Mouse (Mus musculus): ENCODE results near the gene Plekhg2.

DNA sequence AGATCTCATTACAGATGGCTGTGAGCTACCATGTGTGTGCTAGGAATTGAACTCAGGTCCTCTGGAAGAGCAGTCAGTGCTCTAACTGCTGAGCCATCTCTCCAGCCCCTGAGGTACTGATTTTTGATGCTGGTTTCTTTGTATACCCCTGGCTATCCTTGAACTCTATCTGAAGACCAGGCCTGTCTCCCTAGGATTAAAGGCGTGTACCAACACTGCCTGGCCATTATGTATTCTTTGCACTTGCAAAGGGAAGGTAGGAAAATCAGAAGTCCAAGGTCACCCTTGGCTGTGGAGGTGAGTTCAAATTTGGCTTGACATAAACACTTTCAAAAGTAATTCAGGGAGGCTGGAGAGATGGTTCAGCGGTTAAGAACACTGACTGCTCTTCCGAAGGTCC, 17.8 kb downstream of the Plekhg2 start:
- no peak for TF ChIP-seq POLR2A (IDR thresholded peaks at IDR 0.05; ENCODE audit: low read depth, low read length)
- TF ChIP-seq CTCF (IDR thresholded peaks at IDR 0.05; ENCODE audit: extremely low read depth, insufficient read depth, insufficient read length, insufficient replicate concordance) = no peak
